Mouse (Mus musculus) A20 (cell line): ENCODE measurements around the gene Chpt1.
A peak's percentile ranks its signal among the peaks of the same experiment; 100 is the strongest.

ENCODE experiments used
- DNase-seq: peaks from one replicate; pipeline ENCODE4 v3.0.0-alpha.2; 2011; ENCODE audit warnings: low read depth, low spot score

Gene Chpt1

GRCm38 (mm10) chr10:88405812-88406211 lies 98.1 kb downstream of the Chpt1 start:
- DNase-seq = peak; percentile 86

- DNase-seq = no peak
These were observed 99.7 kb downstream of the Chpt1 start for GRCm38 (mm10) chr10:88404220-88404619.

GRCm38 (mm10) chr10:88403021-88403420 lies 100.9 kb downstream of the Chpt1 start:
- DNase-seq = no peak
